Mouse (Mus musculus) myocyte (in vitro differentiated cells): ENCODE measurements around the gene Mkrn2os. TPM values are rescaled to one million over a fixed set of nuclear protein-coding genes. Genes with fewer than 3 reads are reported as not detected.
"Not testable (repeated sequence)": the region's sequence is repeated elsewhere in the genome, so short reads cannot be mapped to it uniquely, and the experiment has no call there.

Experiments
- H3K27me3 ChIP-seq: one replicate; pipeline ENCODE4 v1.6.1; 2011; ENCODE audit not compliant: control insufficient read depth, insufficient read depth, insufficient read length
- H3K36me3 ChIP-seq: one replicate; pipeline ENCODE4 v1.6.1; 2011; ENCODE audit not compliant: control insufficient read depth, insufficient read depth
- H3K4me2 ChIP-seq: one replicate; pipeline ENCODE4 v1.6.1; 2011; ENCODE audit warnings: low read depth, control low read depth
- H3K4me3 ChIP-seq: one replicate; pipeline ENCODE4 v1.5.1; 2011; ENCODE audit warnings: mild to moderate bottlenecking, control low read depth, moderate library complexity
- H3K79me2 ChIP-seq: one replicate; pipeline ENCODE4 v1.6.1; 2011; ENCODE audit not compliant: control insufficient read depth, insufficient read depth
- H3ac ChIP-seq: one replicate; pipeline ENCODE4 v1.6.1; 2011; ENCODE audit not compliant: control insufficient read depth, insufficient read length
- CEBPB ChIP-seq: IDR thresholded peaks from 2 replicates; pipeline ENCODE4 v1.6.1; 2011; ENCODE audit warnings: mild to moderate bottlenecking, moderate library complexity; ENCODE audit not compliant: poor library complexity, insufficient read depth, severe bottlenecking
- E2F4 ChIP-seq: IDR thresholded peaks from one replicate; pipeline ENCODE4 v1.6.1; 2011; ENCODE audit warnings: mild to moderate bottlenecking, control low read depth, moderate library complexity; ENCODE audit not compliant: insufficient read depth
- MAX ChIP-seq: IDR thresholded peaks from one replicate; pipeline ENCODE4 v1.6.1; 2011; ENCODE audit warnings: low read depth, mild to moderate bottlenecking, control low read depth
- MYOD1 ChIP-seq, 3 experiments: IDR thresholded peaks; one replicate each; pipeline ENCODE4 v1.6.1; 2011; ENCODE audit warnings: control low read depth in 2 of 3, low read depth in 2 of 3, mild to moderate bottlenecking in 2 of 3, moderate library complexity in 1 of 3; ENCODE audit not compliant: insufficient read length in 2 of 3, control insufficient read depth in 1 of 3
- MYOG ChIP-seq, 3 experiments: IDR thresholded peaks; one replicate each; pipeline ENCODE4 v1.6.1; 2011; ENCODE audit warnings: control low read depth in 2 of 3, low read depth in 2 of 3, mild to moderate bottlenecking in 2 of 3; ENCODE audit not compliant: insufficient read length in 2 of 3, control insufficient read depth in 1 of 3, insufficient read depth in 1 of 3
- POLR2A ChIP-seq: IDR thresholded peaks from one replicate; pipeline ENCODE4 v1.6.1; 2011; ENCODE audit warnings: low read depth, mild to moderate bottlenecking, control low read depth, moderate library complexity; ENCODE audit not compliant: insufficient read length
- POLR2AphosphoS2 ChIP-seq: IDR thresholded peaks from one replicate; pipeline ENCODE4 v1.6.1; 2011; ENCODE audit warnings: low read depth, control low read depth; ENCODE audit not compliant: insufficient read length
- REST ChIP-seq: IDR thresholded peaks from one replicate; pipeline ENCODE4 v1.6.1; 2011; ENCODE audit warnings: mild to moderate bottlenecking, control low read depth, moderate library complexity; ENCODE audit not compliant: insufficient read depth, insufficient read length
- SRF ChIP-seq: IDR thresholded peaks from one replicate; pipeline ENCODE4 v1.6.1; 2011; ENCODE audit warnings: low read depth; ENCODE audit not compliant: control insufficient read depth, insufficient read length
- TCF12 ChIP-seq: IDR thresholded peaks from one replicate; pipeline ENCODE4 v1.6.1; 2011; ENCODE audit warnings: mild to moderate bottlenecking, control low read depth; ENCODE audit not compliant: poor library complexity, insufficient read depth, severe bottlenecking
- TCF3 ChIP-seq: IDR thresholded peaks from one replicate; pipeline ENCODE4 v1.6.1; 2011; ENCODE audit warnings: low read depth, control low read depth; ENCODE audit not compliant: insufficient read length
- USF1 ChIP-seq: IDR thresholded peaks from one replicate; pipeline ENCODE4 v1.6.1; 2011; ENCODE audit warnings: low read depth, mild to moderate bottlenecking, control low read depth, moderate library complexity
- polyA plus RNA-seq: library from polyadenylated mRNA; unstranded; fragments of >200 nt; fragmentation: generic; extraction: Trizol; gene quantifications from one replicate; pipeline ENCODE4 v1.2.1, GENCODE M21; 2012; ENCODE audit warnings: missing spikeins

Mkrn2os gene
- polyA plus RNA-seq, result 0.04 TPM

- H3K79me2 ChIP-seq, result no peaks in the 10 kb centered on the region
- H3K4me3 ChIP-seq, result no peak within 1 kb of the TSS
- no peak within 1 kb of the TSS for H3ac ChIP-seq
- H3K4me2 ChIP-seq, result no peak within 1 kb of the TSS
- no peaks in the 10 kb centered on the region for H3K36me3 ChIP-seq
- no peak for TF ChIP-seq MYOG (IDR thresholded peaks at IDR 0.05; ENCODE audit: control insufficient read depth in 1 of 3, insufficient read depth in 1 of 3, insufficient read length in 2 of 3, low read depth in 2 of 3)
- H3K27me3 ChIP-seq, result no peaks in the 10 kb centered on the region
Observed at GRCm38 (mm10) chr6:115592458-115592857, at the start of gene Mkrn2os. Mkrn2os (minus strand) TSS chr6:115592576.

- peaks cover 53% of the 10 kb centered on the region for H3K36me3 ChIP-seq
Observed at GRCm38 (mm10) chr6:115638188-115638587, 45.8 kb upstream of the Mkrn2os start.

GRCm38 (mm10) chr6:115634015-115634414 is 41.6 kb upstream of the Mkrn2os start:
- no peak overlapping the region for H3K4me2 ChIP-seq
- peaks cover 7% of the 10 kb centered on the region for H3K79me2 ChIP-seq
- no peak overlapping the region for H3K4me3 ChIP-seq
- H3ac ChIP-seq, result no peak overlapping the region
- peaks cover 66% of the 10 kb centered on the region for H3K36me3 ChIP-seq
- no peak for TF ChIP-seq TCF12
- no peak for TF ChIP-seq POLR2AphosphoS2
- no peak for TF ChIP-seq REST
- no peak for TF ChIP-seq MYOG (IDR thresholded peaks at IDR 0.05; ENCODE audit: control insufficient read depth in 1 of 3, insufficient read depth in 1 of 3, insufficient read length in 2 of 3, low read depth in 2 of 3)
- TF ChIP-seq TCF3, result no peak
- no peak for TF ChIP-seq E2F4
- no peak for TF ChIP-seq POLR2A
- no peak for TF ChIP-seq MYOD1 (IDR thresholded peaks at IDR 0.05; ENCODE audit: control insufficient read depth in 1 of 3, insufficient read length in 2 of 3, low read depth in 2 of 3)
- TF ChIP-seq USF1, result no peak
- TF ChIP-seq SRF, result no peak
- no peak for TF ChIP-seq MAX
- no peak for TF ChIP-seq CEBPB
- no peaks in the 10 kb centered on the region for H3K27me3 ChIP-seq

More at GRCm38 (mm10) chr6:115638188-115638587, 45.8 kb upstream of the Mkrn2os start:
- H3K4me2 ChIP-seq, H3K4me3 ChIP-seq, H3K27me3 ChIP-seq, H3ac ChIP-seq: not testable (repeated sequence)
- peaks cover 32% of the 10 kb centered on the region for H3K79me2 ChIP-seq

GRCm38 (mm10) chr6:115631056-115631795 is 38.9 kb upstream of the Mkrn2os start:
- Histone ChIP-seq H3K4me3 (no peak overlapping the region), H3K27me3 (no peaks in the 10 kb centered on the region), H3ac (no peak overlapping the region), H3K4me2 (no peak overlapping the region), H3K36me3 (peaks cover 64% of the 10 kb centered on the region), H3K79me2 (peaks cover 5% of the 10 kb centered on the region)
- TF ChIP-seq SRF (no peak), REST (peak; percentile 57)

- no peak overlapping the region for H3ac ChIP-seq
- no peak overlapping the region for H3K4me2 ChIP-seq
- H3K4me3 ChIP-seq, result no peak overlapping the region
- H3K27me3 ChIP-seq, result no peaks in the 10 kb centered on the region
- no peaks in the 10 kb centered on the region for H3K79me2 ChIP-seq
- TF ChIP-seq USF1 (no peak), SRF (no peak), MYOG (IDR thresholded peaks at IDR 0.05; ENCODE audit: control insufficient read depth in 1 of 3, insufficient read depth in 1 of 3, insufficient read length in 2 of 3, low read depth in 2 of 3) (no peak), MAX (no peak), POLR2A (no peak), MYOD1 (IDR thresholded peaks at IDR 0.05; ENCODE audit: control insufficient read depth in 1 of 3, insufficient read length in 2 of 3, low read depth in 2 of 3) (no peak), TCF3 (no peak), TCF12 (no peak), CEBPB (no peak), REST (no peak), E2F4 (no peak), POLR2AphosphoS2 (no peak)
- H3K36me3 ChIP-seq, result peaks cover 44% of the 10 kb centered on the region
Observed at GRCm38 (mm10) chr6:115626121-115626520, 33.7 kb upstream of the Mkrn2os start.

- peaks cover 52% of the 10 kb centered on the region for H3K36me3 ChIP-seq
- TF ChIP-seq MAX (no peak), SRF (no peak), USF1 (no peak), MYOG (IDR thresholded peaks at IDR 0.05; ENCODE audit: control insufficient read depth in 1 of 3, insufficient read depth in 1 of 3, insufficient read length in 2 of 3, low read depth in 2 of 3) (no peak), POLR2A (no peak), MYOD1 (IDR thresholded peaks at IDR 0.05; ENCODE audit: control insufficient read depth in 1 of 3, insufficient read length in 2 of 3, low read depth in 2 of 3) (no peak), E2F4 (no peak), POLR2AphosphoS2 (no peak), TCF12 (no peak), TCF3 (no peak)
- H3K79me2 ChIP-seq, result no peaks in the 10 kb centered on the region
- no peak overlapping the region for H3ac ChIP-seq
- no peak overlapping the region for H3K4me3 ChIP-seq
- no peak overlapping the region for H3K4me2 ChIP-seq
- no peaks in the 10 kb centered on the region for H3K27me3 ChIP-seq
Observed at GRCm38 (mm10) chr6:115620942-115621341, 28.6 kb upstream of the Mkrn2os start.
